Mouse (Mus musculus) forebrain, postnatal 0 days (tissue): ENCODE data around the gene Epb41l2. TPM values are rescaled to one million over a fixed set of nuclear protein-coding genes. Genes with fewer than 3 reads are reported as not detected.

Source experiments
- ATAC-seq: fragments of 200-750 bp; cut with Nextera tagmentation; 2 replicates; pipeline ENCODE4 v1.8.0; 2017; ENCODE audit warnings: mild to moderate bottlenecking, moderate library complexity
- DNase-seq: peaks from one replicate; pipeline ENCODE4 v3.0.0-alpha.2; 2015
- H3K27ac ChIP-seq: fragments of 300-500 bp; sonication (generic); 2 replicates; pipeline ENCODE4 v1.5.1; 2014; ENCODE audit warnings: low read depth, mild to moderate bottlenecking, antibody characterized with exemption, low read length, moderate library complexity, mixed read lengths
- H3K27me3 ChIP-seq: fragments of 300-500 bp; sonication (generic); 2 replicates; pipeline ENCODE4 v1.6.1; 2014; ENCODE audit warnings: mild to moderate bottlenecking, low read length, mixed read lengths; ENCODE audit not compliant: insufficient read depth
- H3K36me3 ChIP-seq: fragments of 300-500 bp; sonication (generic); 2 replicates; pipeline ENCODE4 v1.6.1; 2014; ENCODE audit warnings: mild to moderate bottlenecking, moderate library complexity; ENCODE audit not compliant: insufficient read depth
- H3K4me1 ChIP-seq: fragments of 300-500 bp; sonication (generic); 2 replicates; pipeline ENCODE4 v1.6.1; 2014; ENCODE audit warnings: antibody characterized with exemption; ENCODE audit not compliant: insufficient read depth
- H3K4me2 ChIP-seq: fragments of 300-500 bp; sonication (generic); 2 replicates; pipeline ENCODE4 v1.6.1; 2014; ENCODE audit warnings: low read depth, mild to moderate bottlenecking, moderate library complexity
- H3K4me3 ChIP-seq: fragments of 300-500 bp; sonication (generic); 2 replicates; pipeline ENCODE4 v1.5.1; 2014; ENCODE audit warnings: low read depth, low read length, mixed read lengths
- H3K9ac ChIP-seq: fragments of 300-500 bp; sonication (generic); 2 replicates; pipeline ENCODE4 v1.6.1; 2014; ENCODE audit warnings: mild to moderate bottlenecking
- H3K9me3 ChIP-seq: fragments of 300-500 bp; sonication (generic); 2 replicates; pipeline ENCODE4 v1.6.1; 2016; ENCODE audit warnings: low read length
- CTCF ChIP-seq: sonication (generic); IDR thresholded peaks from 2 replicates; pipeline ENCODE4 v1.5.1; 2016; ENCODE audit warnings: antibody characterized with exemption, control low read depth, low read depth
- WGBS: fragments of 180-500 bp; shearing (Covaris S2); extraction: QIAGEN DNeasy Blood & Tissue Kit; methylation state at CpG from one replicate; pipeline ENCODE4 v1.1.7; 2014; 5-methylcytosine and 5-hydroxymethylcytosine counted together
- polyA plus RNA-seq: library from polyadenylated mRNA; unstranded; fragments of >200 nt; fragmentation: Nextera tagmentation; extraction: Ambion mirVana; gene quantifications from 2 replicates; pipeline ENCODE4 v1.2.1, GENCODE M21; 2015
- total RNA-seq: library from RNA; depleted of rRNA; stranded (reverse); fragments of >200 nt; gene quantifications from 2 replicates; pipeline ENCODE4 v1.2.3, GENCODE M21; 2014

The Epb41l2 gene
- total and polyA plus RNA-seq, 2 experiments from 2014 or later, result 19.3 to 49.4 TPM

DNA sequence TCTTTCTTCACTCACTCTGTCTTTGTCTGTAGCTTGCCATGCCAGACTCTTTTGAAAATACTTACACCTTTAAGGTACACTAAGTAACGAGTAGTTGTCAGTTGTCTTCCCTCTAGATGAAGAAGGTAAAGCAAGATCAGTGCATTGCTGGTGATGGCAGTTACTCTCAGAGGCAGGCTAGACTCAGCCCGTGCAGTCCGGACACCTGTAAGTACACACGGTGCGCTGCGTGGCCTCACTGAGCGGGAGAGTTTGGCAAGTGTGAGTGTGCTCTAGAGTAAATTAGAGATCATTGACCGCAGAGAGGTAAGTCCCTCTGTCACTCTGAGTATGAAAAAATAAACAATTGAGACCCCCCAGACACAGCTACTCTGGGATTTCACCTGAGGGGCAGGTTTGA, 46.0 kb downstream of the Epb41l2 start:
- 89% methylated on average over 8 of the region's 8 CpGs for WGBS
- no peaks in the 10 kb centered on the region for H3K9me3 ChIP-seq

DNA sequence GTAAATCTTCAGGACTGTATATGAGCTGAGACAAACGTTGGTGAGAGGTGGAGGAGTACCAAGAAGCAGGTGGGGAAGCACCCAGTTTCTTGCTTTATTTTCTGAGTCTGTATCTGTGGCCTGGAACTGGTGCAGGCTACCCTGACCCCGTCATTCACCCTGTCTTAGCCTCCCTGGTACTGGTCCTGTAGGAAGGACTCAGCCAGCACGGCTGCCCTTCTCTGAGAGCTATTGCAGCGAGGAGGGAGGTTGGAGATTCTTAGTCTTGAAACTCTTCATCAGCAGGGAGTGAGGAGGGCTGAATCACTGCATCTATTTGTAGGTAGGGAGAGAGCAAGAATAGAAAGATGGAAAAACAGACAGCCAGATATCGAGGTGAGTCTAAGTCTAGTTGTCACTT, 47.1 kb downstream of the Epb41l2 start:
- no peak overlapping the region for H3K4me3 ChIP-seq
- 82% methylated on average over 5 of the region's 5 CpGs for WGBS
- DNase-seq, result no peak
- H3K9ac ChIP-seq, result no peak overlapping the region
- H3K9me3 ChIP-seq, result no peaks in the 10 kb centered on the region
- H3K4me2 ChIP-seq, result no peak overlapping the region
- no peaks in the 10 kb centered on the region for H3K27me3 ChIP-seq
- no peaks in the 10 kb centered on the region for H3K36me3 ChIP-seq
- no peak overlapping the region for H3K27ac ChIP-seq
- no peak for TF ChIP-seq CTCF
- ATAC-seq, result no peak
- no peaks in the 10 kb centered on the region for H3K4me1 ChIP-seq

More for the DNA sequence above, 46.0 kb downstream of the Epb41l2 start:
- no peak overlapping the region for H3K27ac ChIP-seq
- ATAC-seq (no peak), DNase-seq (no peak)
- H3K27me3 ChIP-seq, result no peaks in the 10 kb centered on the region
- no peak overlapping the region for H3K4me3 ChIP-seq
- H3K4me2 ChIP-seq, result no peak overlapping the region
- H3K36me3 ChIP-seq, result no peaks in the 10 kb centered on the region
- no peak for TF ChIP-seq CTCF
- H3K9ac ChIP-seq, result no peak overlapping the region
- no peaks in the 10 kb centered on the region for H3K4me1 ChIP-seq

DNA sequence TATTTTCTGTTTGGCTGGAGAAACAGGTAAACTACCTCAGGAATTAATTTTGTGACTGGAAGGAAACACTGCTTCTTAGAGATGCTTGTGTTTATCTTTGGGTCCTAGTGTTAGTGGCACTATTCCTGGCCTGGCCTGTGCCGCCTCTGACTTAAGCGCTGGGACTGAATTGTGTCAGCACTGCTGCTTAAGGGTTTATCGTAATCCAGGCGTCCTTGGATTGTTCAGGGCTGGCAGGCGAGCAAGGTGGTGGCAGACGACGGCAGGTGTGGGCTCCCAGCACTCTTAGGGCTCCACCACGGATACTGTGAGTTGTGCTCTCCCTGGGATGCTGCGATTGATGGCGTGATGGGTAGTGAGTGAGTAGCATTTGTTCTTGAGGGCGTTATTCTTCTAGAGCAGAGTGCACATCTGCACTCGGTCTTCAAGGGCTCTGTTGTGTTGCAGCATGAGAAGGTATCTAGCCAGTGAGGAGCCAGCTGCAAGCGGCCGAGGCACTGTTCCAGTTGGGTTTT, 48.6 kb downstream of the Epb41l2 start:
- no peak for DNase-seq
- no peak overlapping the region for H3K4me3 ChIP-seq
- H3K4me2 ChIP-seq, result no peak overlapping the region
- no peaks in the 10 kb centered on the region for H3K9me3 ChIP-seq
- no peaks in the 10 kb centered on the region for H3K4me1 ChIP-seq
- TF ChIP-seq CTCF, result no peak
- no peak overlapping the region for H3K9ac ChIP-seq
- H3K27ac ChIP-seq, result no peak overlapping the region
- WGBS, result 86% methylated on average over 14 of the region's 14 CpGs
- ATAC-seq, result no peak
- H3K27me3 ChIP-seq, result no peaks in the 10 kb centered on the region
- H3K36me3 ChIP-seq, result no peaks in the 10 kb centered on the region

DNA sequence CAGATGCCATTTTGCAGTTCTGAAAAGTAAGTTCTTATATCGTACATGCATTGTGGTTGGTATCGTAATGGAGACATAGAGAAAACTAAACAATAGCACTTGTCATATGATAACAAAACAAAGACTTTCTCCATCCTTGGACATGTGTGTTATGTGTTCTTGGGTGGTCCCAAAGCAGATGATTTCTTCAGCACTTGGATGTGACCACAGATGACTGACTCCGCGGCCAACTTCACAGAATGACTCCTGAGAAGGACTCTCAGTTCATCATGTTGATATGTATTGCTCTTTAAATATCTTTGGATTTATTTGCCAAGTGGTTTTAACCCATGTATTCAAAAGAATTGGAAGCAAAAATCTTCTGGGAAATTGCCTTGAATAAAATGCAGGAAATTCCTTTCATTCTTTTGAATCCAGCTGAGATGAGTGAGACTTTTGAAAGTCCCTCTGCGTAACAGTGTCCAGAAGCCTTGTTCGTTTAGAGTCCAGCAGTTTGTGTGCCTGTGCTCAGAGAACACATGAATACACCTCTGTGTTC, 52.3 kb downstream of the Epb41l2 start:
- Histone ChIP-seq H3K4me2 (no peak overlapping the region), H3K9ac (no peak overlapping the region)

DNA sequence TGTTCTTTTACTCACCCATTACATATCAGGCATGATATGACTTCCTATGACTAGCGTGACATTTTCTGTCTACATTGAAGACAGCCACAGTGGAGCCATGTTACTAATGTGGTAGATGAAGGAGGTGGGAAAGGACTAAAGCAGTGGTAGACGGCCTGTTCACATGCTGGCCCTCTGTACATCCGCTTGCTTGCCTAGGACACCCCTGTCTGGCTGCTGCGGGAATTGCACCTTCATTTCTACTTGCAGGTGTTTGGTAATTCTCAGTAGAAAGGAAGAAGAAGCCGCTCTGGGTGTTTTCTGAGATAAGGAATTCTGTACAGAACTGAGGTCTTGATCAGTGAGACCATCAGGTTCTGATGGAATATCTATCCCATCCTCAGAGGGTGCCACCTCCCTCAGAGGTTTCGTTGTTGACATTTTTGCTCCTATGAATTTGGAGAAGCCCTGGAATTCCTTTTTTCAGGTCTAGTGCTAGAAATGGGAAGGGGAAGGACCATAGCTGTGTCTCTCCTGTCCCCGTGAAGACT, 55.7 kb downstream of the Epb41l2 start:
- no peak for DNase-seq
- Histone ChIP-seq H3K9me3 (no peaks in the 10 kb centered on the region), H3K27me3 (no peaks in the 10 kb centered on the region), H3K4me2 (no peak overlapping the region), H3K9ac (no peak overlapping the region), H3K4me3 (no peak overlapping the region), H3K4me1 (no peaks in the 10 kb centered on the region), H3K27ac (no peak overlapping the region), H3K36me3 (no peaks in the 10 kb centered on the region)
- TF ChIP-seq CTCF, result peak; percentile 30
- WGBS, result 85% methylated on average over 7 of the region's 7 CpGs
- ATAC-seq, result no peak

More for the DNA sequence above, 52.3 kb downstream of the Epb41l2 start:
- Histone ChIP-seq H3K27me3 (no peaks in the 10 kb centered on the region), H3K4me3 (no peak overlapping the region), H3K9me3 (no peaks in the 10 kb centered on the region), H3K4me1 (no peaks in the 10 kb centered on the region), H3K27ac (no peak overlapping the region), H3K36me3 (no peaks in the 10 kb centered on the region)
- DNase-seq (no peak), ATAC-seq (no peak)
- no peak for TF ChIP-seq CTCF
- 75% methylated on average over 6 of the region's 6 CpGs for WGBS

DNA sequence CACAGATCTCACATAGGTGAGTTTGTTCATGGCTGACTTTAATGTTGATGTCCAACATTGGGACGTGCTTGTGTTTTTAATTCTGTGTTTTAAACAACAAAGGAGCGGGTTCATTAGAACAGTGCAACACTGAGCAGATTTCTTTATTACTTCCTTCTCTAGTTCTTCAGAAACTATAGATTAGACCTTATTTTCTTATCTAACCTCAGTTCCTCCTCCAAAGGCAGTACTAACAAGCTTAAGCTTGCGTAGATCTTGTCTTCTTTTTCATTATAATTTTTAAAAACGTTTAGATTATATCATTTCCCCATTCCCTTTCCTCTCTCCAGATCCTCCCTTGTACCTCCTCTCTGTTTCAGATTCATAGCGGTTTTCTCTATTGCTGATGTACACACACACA, 57.1 kb downstream of the Epb41l2 start:
- Histone ChIP-seq H3K4me2 (no peak overlapping the region), H3K27ac (no peak overlapping the region), H3K9ac (no peak overlapping the region), H3K4me3 (no peak overlapping the region), H3K36me3 (no peaks in the 10 kb centered on the region), H3K27me3 (no peaks in the 10 kb centered on the region), H3K4me1 (no peaks in the 10 kb centered on the region), H3K9me3 (no peaks in the 10 kb centered on the region)
- TF ChIP-seq CTCF, result no peak
- DNase-seq (no peak), ATAC-seq (no peak)
- 88% methylated on average over 5 of the region's 5 CpGs for WGBS

DNA sequence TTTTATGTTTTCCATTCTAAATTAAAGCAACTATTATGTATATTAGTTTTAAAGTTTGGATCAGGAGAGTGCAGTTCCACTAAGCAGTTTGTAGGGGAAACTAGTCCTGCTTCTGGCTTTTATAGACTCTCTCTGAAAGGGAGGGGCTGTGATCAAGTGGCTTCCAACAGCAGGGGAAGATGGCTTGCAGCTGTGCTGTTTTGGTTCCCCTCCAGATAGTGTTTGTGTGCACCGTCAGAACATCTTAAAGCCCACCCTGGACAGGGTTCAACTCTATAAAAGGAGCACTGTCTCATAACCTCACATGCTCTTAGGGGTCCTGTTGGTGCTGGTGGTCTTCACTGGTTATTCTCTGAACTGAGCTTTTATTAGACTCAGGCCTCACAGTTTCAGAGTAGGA, 66.5 kb downstream of the Epb41l2 start:
- no peaks in the 10 kb centered on the region for H3K4me1 ChIP-seq
- H3K27ac ChIP-seq, result no peak overlapping the region
- no peak overlapping the region for H3K4me2 ChIP-seq
- H3K4me3 ChIP-seq, result no peak overlapping the region
- no peaks in the 10 kb centered on the region for H3K27me3 ChIP-seq
- TF ChIP-seq CTCF, result no peak
- no peaks in the 10 kb centered on the region for H3K9me3 ChIP-seq
- ATAC-seq, result no peak
- no peaks in the 10 kb centered on the region for H3K36me3 ChIP-seq
- DNase-seq, result no peak
- whole genome bisulfite sequencing, result 28% methylated on average over 1 of the region's 1 CpGs
- H3K9ac ChIP-seq, result no peak overlapping the region
